Mouse (Mus musculus) intestine, embryonic 14.5 days (tissue): ENCODE results near the gene Srbd1. TPM values are rescaled to one million over a fixed set of nuclear protein-coding genes. Genes with fewer than 3 reads are reported as not detected.

ENCODE experiments used
- ATAC-seq: fragments of 200-750 bp; cut with Nextera tagmentation; replicated peaks from 2 replicates; pipeline ENCODE4 v1.8.0; 2017; ENCODE audit warnings: low read depth, moderate number of reproducible peaks, moderate TSS enrichment, moderate library complexity; ENCODE audit not compliant: low FRiP score, low TSS enrichment
- DNase-seq: peaks from one replicate; pipeline ENCODE4 v3.0.0-alpha.2; 2018; ENCODE audit warnings: low spot score
- H3K27ac ChIP-seq: fragments of 300-500 bp; sonication (generic); 2 replicates; pipeline ENCODE4 v1.5.1; 2014; ENCODE audit warnings: low read depth, mild to moderate bottlenecking, control low read depth
- H3K27me3 ChIP-seq: fragments of 300-500 bp; sonication (generic); replicated peaks from 2 replicates; pipeline ENCODE4 v1.6.1; 2014; ENCODE audit warnings: low read length, control low read depth; ENCODE audit not compliant: control insufficient read depth, insufficient read depth
- H3K36me3 ChIP-seq: fragments of 300-500 bp; sonication (generic); 2 replicates; pipeline ENCODE4 v1.6.1; 2014; ENCODE audit warnings: low read length, control low read depth; ENCODE audit not compliant: control insufficient read depth, insufficient read depth
- H3K4me1 ChIP-seq: fragments of 300-500 bp; sonication (generic); replicated peaks from 2 replicates; pipeline ENCODE4 v1.6.1; 2014; ENCODE audit warnings: low read length, control low read depth, mixed read lengths; ENCODE audit not compliant: control insufficient read depth, insufficient read depth
- H3K4me2 ChIP-seq: fragments of 300-500 bp; sonication (generic); 2 replicates; pipeline ENCODE4 v1.6.1; 2014; ENCODE audit warnings: low read length
- H3K4me3 ChIP-seq: fragments of 300-500 bp; sonication (generic); 2 replicates; pipeline ENCODE4 v1.5.1; 2014; ENCODE audit warnings: low read depth, low read length, control low read depth, mixed read lengths
- H3K9ac ChIP-seq: fragments of 300-500 bp; sonication (generic); 2 replicates; pipeline ENCODE4 v1.6.1; 2014; ENCODE audit warnings: mild to moderate bottlenecking, low read length
- H3K9me3 ChIP-seq: fragments of 300-500 bp; sonication (generic); 2 replicates; pipeline ENCODE4 v1.6.1; 2016; ENCODE audit warnings: low read length, control low read depth; ENCODE audit not compliant: control insufficient read depth
- WGBS: fragments of 180-500 bp; shearing (Covaris S2); extraction: QIAGEN DNeasy Blood & Tissue Kit; methylation state at CpG from one replicate; pipeline ENCODE4 v1.1.7; 2014; 5-methylcytosine and 5-hydroxymethylcytosine counted together
- polyA plus RNA-seq: library from polyadenylated mRNA; unstranded; fragments of >200 nt; fragmentation: Nextera tagmentation; extraction: Ambion mirVana; gene quantifications from 2 replicates; pipeline ENCODE4 v1.2.1, GENCODE M21; 2014

The Srbd1 gene
- polyA plus RNA-seq, 1 experiment from 2014 or later, result 7.5 TPM

GRCm38 (mm10) chr17:85943994-85944640 lies 200.9 kb downstream of the Srbd1 start:
- ATAC-seq (no peak), DNase-seq (no peak)
- WGBS, result 75% methylated on average over 12 of the region's 12 CpGs

GRCm38 (mm10) chr17:85943551-85943981 lies 201.4 kb downstream of the Srbd1 start:
- Histone ChIP-seq H3K9me3 (no peaks in the 10 kb centered on the region), H3K4me3 (no peak overlapping the region), H3K4me1 (no peaks in the 10 kb centered on the region; the same call in 1 of the 2 replicates), H3K27me3 (no peaks in the 10 kb centered on the region), H3K4me2 (no peak overlapping the region), H3K36me3 (no peaks in the 10 kb centered on the region), H3K9ac (no peak overlapping the region), H3K27ac (no peak overlapping the region)
- ATAC-seq, result no peak
- 36% methylated on average over 14 of the region's 14 CpGs for WGBS
- peak; percentile 48 for DNase-seq

More at GRCm38 (mm10) chr17:85943994-85944640, 200.9 kb downstream of the Srbd1 start:
- no peak overlapping the region for H3K9ac ChIP-seq
- no peaks in the 10 kb centered on the region for H3K27me3 ChIP-seq
- no peak overlapping the region for H3K4me2 ChIP-seq
- no peak overlapping the region for H3K27ac ChIP-seq
- no peaks in the 10 kb centered on the region for H3K9me3 ChIP-seq
- no peaks in the 10 kb centered on the region; the same call in 1 of the 2 replicates for H3K4me1 ChIP-seq
- H3K36me3 ChIP-seq, result no peaks in the 10 kb centered on the region
- no peak overlapping the region for H3K4me3 ChIP-seq

DNA sequence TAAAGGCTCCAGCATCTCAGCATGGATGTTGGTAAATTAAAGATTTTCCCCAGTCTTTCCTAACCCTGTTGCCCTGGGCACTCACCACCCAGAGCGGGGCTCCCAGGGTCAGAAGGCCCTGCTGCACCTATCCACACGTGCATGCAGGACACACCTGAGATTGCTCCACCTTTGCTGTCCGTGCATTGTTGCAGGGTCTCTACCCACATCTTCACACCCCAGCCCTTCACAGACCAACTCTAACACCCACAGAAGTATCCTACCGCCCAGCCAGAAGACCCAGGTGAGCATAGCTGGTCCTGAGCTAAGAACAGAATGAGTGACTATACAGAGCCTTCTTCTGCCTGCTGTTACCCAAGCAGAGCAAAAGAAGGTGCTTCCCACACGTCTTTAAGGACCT lies 201.9 kb downstream of the Srbd1 start:
- DNase-seq, result no peak
- Histone ChIP-seq H3K9ac (no peak overlapping the region), H3K27ac (no peak overlapping the region), H3K9me3 (no peaks in the 10 kb centered on the region), H3K4me3 (no peak overlapping the region), H3K36me3 (no peaks in the 10 kb centered on the region), H3K27me3 (no peaks in the 10 kb centered on the region), H3K4me2 (no peak overlapping the region), H3K4me1 (no peaks in the 10 kb centered on the region; the same call in 1 of the 2 replicates)
- 77% methylated on average over 5 of the region's 5 CpGs for WGBS
- no peak for ATAC-seq

DNA sequence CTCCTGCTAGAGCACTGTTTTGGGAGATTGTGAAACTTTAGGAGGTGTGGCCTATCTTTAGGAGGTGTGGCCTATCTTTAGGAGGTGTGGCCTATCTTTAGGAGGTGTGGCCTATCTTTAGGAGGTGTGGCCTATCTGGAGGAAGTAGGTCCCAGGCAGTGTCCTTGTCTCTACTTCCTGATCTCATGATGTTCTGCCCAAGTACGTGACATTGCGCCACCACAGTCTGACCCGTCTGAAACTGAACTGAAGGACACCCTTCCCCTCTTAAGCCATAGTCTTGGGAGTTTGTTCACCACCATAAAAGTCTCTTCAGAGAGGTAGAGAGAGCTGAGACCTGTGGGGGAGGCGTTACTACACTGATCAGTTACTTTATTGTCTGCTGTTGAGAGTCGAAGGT lies 202.9 kb downstream of the Srbd1 start:
- H3K27me3 ChIP-seq, result no peaks in the 10 kb centered on the region
- H3K4me2 ChIP-seq, result no peak overlapping the region
- no peaks in the 10 kb centered on the region; the same call in 1 of the 2 replicates for H3K4me1 ChIP-seq
- ATAC-seq (0 out of 2 replicates have a peak, but pooled peaks have one; percentile 32), DNase-seq (no peak)
- H3K4me3 ChIP-seq, result no peak overlapping the region
- no peak overlapping the region for H3K9ac ChIP-seq
- no peak overlapping the region for H3K27ac ChIP-seq
- WGBS, result 91% methylated on average over 5 of the region's 5 CpGs
- H3K36me3 ChIP-seq, result no peaks in the 10 kb centered on the region
- no peaks in the 10 kb centered on the region for H3K9me3 ChIP-seq

DNA sequence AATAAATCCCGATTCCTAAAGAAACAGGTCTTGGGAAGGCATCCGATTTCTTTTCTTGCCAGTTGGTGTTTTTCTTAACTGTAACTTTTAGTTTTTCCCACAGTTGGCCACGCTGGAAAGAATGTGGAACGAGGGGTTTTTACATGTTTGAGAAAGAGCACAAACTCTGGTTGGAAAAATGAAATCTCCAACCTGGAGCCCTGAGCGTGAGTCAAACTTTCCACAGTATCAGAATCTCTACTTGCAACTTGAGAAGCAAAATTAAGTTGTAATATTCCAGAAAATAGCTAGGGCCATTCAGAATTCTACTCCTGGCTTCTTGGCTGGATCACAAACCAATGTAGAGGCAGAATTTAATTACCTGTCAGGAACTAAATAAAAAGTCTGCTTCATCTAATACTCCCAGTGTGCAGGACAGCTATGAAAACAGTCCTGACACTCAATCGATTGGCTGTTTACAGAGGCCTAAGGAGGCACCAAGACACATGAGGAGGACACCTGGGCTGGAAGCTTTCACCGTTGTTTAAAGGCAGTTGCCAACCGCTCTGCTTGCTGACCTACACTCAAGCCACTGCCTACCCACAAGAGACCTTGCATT lies 203.7 kb downstream of the Srbd1 start:
- no peaks in the 10 kb centered on the region for H3K36me3 ChIP-seq
- no peaks in the 10 kb centered on the region; the same call in 1 of the 2 replicates for H3K4me1 ChIP-seq
- H3K4me2 ChIP-seq, result no peak overlapping the region
- no peaks in the 10 kb centered on the region for H3K27me3 ChIP-seq
- no peak overlapping the region for H3K9ac ChIP-seq
- ATAC-seq, result no peak
- H3K27ac ChIP-seq, result no peak overlapping the region
- 53% methylated on average over 8 of the region's 8 CpGs for WGBS
- no peak overlapping the region for H3K4me3 ChIP-seq
- no peaks in the 10 kb centered on the region for H3K9me3 ChIP-seq
- DNase-seq, result no peak

- WGBS, result 97% methylated on average over 4 of the region's 4 CpGs
- DNase-seq (no peak), ATAC-seq (no peak)
- Histone ChIP-seq H3K4me3 (no peak overlapping the region), H3K4me2 (no peak overlapping the region), H3K9ac (no peak overlapping the region), H3K9me3 (no peaks in the 10 kb centered on the region), H3K27ac (no peak overlapping the region), H3K27me3 (no peaks in the 10 kb centered on the region), H3K4me1 (no peaks in the 10 kb centered on the region; the same call in 1 of the 2 replicates), H3K36me3 (no peaks in the 10 kb centered on the region)
These were observed 207.8 kb downstream of the Srbd1 start for GRCm38 (mm10) chr17:85937131-85937530.

DNA sequence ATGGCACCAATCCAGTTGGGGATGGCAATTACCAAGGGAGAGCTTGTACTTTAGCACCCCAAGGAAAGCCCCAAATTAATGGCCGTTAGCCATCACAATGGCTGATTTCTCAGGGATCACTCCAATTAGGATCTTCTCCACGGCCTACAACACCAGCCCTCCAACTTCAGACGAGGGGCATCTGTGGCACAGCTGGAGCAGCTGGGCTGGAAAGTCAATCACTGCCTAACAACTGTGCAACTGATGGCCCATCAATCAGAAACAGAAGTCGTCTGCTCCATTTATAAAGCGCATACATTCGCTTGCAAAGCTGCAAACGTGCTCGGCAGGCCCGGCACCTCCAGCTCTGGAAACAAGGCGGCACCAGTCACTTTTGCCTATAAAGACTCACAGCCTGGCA lies 209.7 kb downstream of the Srbd1 start:
- H3K4me2 ChIP-seq, result no peak overlapping the region
- 67% methylated on average over 10 of the region's 10 CpGs for WGBS
- H3K4me1 ChIP-seq, result 0 out of 2 replicates have a peak, but pooled peaks cover 4% of the 10 kb centered on the region
- no peak overlapping the region for H3K9ac ChIP-seq
- no peak overlapping the region for H3K4me3 ChIP-seq
- H3K27ac ChIP-seq, result no peak overlapping the region
- ATAC-seq (no peak), DNase-seq (no peak)
- H3K27me3 ChIP-seq, result no peaks in the 10 kb centered on the region
- no peaks in the 10 kb centered on the region for H3K9me3 ChIP-seq
- no peaks in the 10 kb centered on the region for H3K36me3 ChIP-seq
